Mouse (Mus musculus): ENCODE data around the gene Prnd.

Gene Prnd

DNA sequence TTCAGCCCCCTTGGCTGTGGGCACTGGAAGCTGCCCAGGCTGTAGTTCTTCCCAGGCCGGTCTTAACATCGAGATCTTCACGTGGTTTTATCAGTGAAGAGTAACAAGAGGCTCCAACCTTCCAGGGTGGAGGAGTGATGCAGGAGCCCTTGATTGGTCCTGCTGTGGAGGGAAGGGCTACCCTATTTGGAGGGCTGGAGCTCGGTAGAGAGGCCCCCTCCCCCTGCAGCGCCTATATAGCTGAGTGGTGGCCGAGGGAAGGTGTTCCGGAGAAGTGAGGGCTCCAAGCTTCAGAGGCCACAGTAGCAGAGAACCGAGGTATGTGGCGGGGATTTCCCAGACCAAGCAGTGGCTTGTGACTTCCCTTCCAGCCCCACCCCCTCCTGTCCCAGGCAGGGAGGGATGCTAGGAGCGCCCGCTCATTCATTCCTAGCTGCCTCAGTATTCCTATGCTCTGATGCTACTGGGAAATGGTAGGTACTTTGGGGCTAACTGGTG is at the start of gene Prnd:
TSS of gene Prnd (plus strand) at position 264 of the 498 bp plus-strand sequence.
- peak; percentile 25 for DNase-seq

DNA sequence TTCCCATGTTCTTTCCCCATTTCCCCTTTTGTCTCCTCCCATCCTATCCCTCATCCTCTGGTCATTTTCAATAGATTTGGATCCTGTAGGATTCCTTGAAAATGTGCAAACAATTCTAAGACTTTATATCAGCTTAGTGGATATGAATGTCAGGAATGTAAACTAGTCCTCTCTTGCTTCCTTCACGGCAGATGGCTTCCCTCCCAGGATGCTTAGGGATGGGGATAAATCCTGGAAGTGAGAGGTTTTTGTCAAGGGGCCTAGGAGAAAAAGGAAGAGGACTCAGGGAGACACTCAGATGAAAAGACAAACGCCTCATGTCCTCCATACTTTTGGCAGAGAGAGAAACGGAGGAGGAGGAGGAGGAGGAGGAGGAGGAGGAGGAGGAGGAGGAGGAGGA is 48.2 kb upstream of the Prnd start:
- DNase-seq = no peak

DNA sequence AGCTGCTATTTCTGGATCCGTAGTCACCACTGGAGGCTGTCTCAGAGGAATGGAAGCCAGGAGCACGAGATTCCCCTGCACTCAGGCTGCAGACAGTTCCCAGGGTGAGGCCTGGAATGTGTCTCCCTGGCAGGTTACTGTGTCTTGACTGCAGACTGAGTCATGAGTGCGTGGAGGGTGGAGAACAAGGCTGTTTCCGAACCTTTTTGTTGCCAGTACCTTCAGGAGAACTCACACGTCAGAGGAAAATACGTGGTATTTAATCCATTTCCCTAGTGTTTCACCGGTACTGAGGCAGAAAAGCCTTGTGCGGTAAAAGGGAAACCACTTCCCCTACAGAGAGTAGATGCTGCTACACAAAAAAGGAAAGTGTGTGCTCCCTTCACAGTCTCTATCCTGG is 47.8 kb upstream of the Prnd start:
- DNase-seq = peak; percentile 19

- DNase-seq = no peak
Observed at GRCm38 (mm10) chr2:131905025-131905424, 45.6 kb upstream of the Prnd start.

GRCm38 (mm10) chr2:131905776-131906175 is 44.9 kb upstream of the Prnd start:
- DNase-seq = no peak

- DNase-seq = no peak
Observed at GRCm38 (mm10) chr2:131906266-131906665, 44.4 kb upstream of the Prnd start.

DNA sequence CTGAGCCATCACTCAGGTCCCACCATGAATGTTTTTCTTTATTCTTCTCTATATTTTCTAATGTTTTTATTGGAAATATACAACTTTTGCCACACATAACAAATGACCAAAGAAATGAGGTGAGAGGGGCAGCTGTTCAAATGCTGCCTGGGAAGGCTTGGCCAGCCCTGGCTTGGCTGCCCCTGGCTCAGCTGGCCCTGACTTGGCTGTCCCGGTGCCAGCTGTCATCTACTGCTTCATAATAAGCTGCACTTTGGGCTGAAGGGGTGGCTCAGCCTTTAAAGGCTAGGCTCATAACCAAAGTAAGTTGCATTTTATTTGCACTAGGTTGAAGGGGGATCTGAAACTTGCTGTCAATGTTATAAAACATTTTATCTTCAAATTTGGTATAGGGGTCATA is 43.8 kb upstream of the Prnd start:
- no peak for DNase-seq

DNA sequence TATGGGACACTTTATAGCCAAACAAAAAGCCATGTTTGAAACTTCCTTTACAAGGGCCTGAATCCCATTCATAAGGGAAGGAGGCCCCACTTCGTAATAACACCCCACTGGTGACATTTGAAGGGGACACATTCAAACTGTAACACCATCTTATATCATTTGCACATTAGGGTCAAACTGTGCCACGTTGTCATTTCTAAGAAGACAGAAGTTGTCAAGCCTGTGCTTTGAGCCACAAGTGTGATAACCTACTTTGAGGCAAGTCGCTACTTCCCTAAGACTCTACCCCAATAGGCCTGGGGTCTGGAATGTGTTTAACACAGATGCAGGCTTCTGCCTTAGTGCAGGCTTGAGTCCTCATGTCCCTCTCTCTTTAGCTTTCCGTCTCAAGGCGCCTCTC is 43.4 kb upstream of the Prnd start:
- no peak for DNase-seq

DNA sequence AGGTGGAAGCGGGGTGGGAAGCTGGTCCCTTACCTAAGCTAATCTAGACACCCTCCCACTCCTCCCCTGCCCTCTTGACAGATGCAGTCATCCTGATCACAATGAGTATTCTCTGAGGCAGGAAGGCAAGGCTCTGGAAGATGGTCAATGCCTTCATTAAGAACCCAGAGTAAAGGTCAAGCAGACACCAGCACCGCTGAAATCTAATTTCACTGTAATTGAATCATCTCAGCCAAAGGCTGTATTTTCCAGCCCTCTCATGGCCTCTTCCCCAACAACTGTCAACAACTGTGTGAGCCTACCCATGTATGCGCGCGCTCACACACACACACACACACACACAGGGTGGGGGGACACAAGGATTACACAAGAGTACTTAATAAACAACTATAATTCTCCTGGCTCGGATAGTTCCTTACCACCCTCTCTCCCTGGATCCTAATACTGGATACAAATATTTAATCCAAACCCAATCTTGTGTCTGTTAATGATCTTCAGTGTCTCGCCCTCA is 42.3 kb upstream of the Prnd start:
- DNase-seq = no peak

GRCm38 (mm10) chr2:131908906-131909305 is 41.8 kb upstream of the Prnd start:
- no peak for DNase-seq

- DNase-seq = peak; percentile 95
Observed at GRCm38 (mm10) chr2:131909683-131910572, 40.7 kb upstream of the Prnd start, which contains the start of the genes Prnp and Prn. TSS of gene Prnp (plus strand) at chr2:131909928. TSS of gene Prn (plus strand) at chr2:131909957.

DNA sequence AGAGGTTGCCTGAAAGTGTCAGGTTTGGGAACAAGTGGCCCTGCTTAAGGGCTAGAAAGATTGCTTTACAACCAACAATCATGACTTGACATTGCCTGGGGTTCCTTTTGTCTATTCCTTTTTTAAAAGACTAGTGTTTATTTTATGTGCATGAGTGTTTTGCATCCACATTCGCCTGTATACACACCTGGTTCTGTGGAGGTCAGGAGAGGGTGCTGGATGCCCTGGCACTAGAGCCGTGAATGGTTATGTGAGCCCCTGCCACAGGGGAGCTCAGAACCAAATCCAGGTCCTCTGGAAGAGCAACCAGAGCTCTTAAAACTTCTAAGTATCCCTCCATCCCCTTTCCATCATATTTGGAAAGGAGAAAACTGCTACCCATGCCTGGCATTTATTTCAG is 39.8 kb upstream of the Prnd start:
- no peak for DNase-seq

GRCm38 (mm10) chr2:131911341-131911740 is 39.3 kb upstream of the Prnd start:
- DNase-seq = no peak

DNA sequence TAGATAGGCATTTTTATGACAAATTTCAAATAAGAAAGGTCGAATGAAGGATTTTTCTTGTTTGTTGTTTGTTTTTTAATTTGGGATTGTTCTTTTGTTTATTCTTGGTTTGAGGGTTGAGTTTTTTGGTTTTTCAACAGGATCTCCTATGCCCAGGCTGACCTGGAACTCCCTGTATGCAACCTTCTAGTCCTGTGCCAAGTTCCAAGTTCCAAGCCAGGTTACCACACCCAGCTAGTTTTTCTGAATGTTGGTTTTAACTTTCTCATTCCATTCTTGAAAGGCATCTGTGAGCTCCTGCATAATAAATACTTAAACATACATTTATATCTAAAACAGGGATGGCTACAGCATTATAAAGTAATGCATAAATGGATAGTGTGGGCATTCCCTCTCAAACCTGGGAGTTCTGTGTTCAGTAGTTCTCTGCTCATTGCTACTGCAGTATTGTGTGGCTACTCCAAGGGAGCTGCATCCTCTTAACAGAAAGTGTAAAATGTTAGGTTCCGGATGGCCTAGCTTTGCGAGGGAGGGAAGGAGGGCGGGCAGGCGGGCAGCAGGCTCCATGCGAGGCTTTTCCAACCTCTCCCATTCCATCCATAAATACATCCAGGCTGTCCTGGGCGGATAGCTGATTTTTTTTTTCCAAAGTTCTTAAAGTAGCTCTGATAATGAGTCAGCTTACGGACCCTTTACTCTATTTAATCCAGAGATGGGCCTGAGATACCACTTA is 38.0 kb upstream of the Prnd start:
- no peak for DNase-seq

DNA sequence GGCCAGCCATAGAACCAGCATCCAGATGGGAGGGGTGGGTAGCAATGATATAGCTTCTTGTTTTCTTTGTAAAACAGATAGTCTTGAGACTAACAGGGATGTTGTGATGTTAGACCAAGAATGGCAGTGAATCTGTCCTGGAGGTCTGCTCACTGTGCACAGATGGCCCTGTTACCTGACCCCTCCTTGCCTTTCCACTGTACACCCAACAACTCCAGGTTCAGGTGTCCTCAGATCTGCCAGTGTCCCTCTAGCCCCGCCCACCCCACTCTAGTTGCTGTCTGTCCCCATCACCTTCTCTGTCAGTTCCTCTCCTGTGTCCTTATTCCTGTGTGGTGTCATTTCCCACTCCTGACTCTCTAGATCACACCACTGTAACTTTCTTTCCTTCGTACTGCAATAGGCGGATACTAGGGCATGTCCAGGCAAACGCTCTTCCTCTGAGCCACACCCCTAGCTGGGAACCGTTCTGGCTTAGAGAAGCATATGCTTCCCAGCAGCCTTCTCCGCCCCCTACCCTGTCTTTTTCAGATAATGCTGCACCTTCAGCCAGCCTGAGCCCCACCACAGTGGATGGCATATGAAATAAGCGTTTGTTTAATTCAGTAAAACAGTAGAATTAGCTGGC is 18.3 kb upstream of the Prnd start:
- no peak for DNase-seq

GRCm38 (mm10) chr2:131933013-131933412 is 17.6 kb upstream of the Prnd start:
- no peak for DNase-seq

DNA sequence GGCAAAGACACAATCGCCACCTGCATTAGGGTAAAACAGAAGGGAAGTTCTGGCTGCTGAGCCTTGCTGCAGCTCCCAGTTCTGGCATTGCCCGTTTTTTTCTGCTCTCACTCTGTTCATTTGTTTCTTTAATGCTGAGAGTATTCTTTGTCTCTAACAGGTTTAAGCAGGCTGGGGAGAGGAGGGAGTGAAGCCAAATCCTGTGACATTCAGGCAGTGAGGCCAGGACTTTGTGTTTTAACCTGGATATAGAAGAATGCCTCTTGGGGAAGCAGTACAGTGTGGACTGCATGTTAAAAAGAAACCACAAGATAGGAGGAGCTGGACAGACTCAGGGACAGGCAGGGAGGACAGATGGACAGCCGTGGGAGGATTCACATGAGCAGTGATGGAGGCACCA is 17.1 kb upstream of the Prnd start:
- no peak for DNase-seq

GRCm38 (mm10) chr2:131934243-131934642 is 16.4 kb upstream of the Prnd start:
- no peak for DNase-seq

- peak; percentile 46 for DNase-seq
Observed at GRCm38 (mm10) chr2:131935390-131936105, 15.1 kb upstream of the Prnd start.

GRCm38 (mm10) chr2:131936410-131936809 is 14.3 kb upstream of the Prnd start:
- no peak for DNase-seq

GRCm38 (mm10) chr2:131939404-131940111 is 11.1 kb upstream of the Prnd start:
- DNase-seq = peak; percentile 44

- DNase-seq = no peak
Observed at GRCm38 (mm10) chr2:131940506-131940905, 10.2 kb upstream of the Prnd start.
